Mouse (Mus musculus) bone marrow, adult 2 months (tissue): Measurements from ENCODE around the gene Zbtb49.

Source experiments
- CTCF ChIP-seq: fragments of 200-500 bp; IDR thresholded peaks from 2 replicates; pipeline ENCODE4 v1.5.1; 2011; ENCODE audit warnings: low read length, control low read depth; ENCODE audit not compliant: control insufficient read depth, insufficient read depth
- POLR2A ChIP-seq: fragments of 200-500 bp; IDR thresholded peaks from 2 replicates; pipeline ENCODE4 v1.6.1; 2011; ENCODE audit warnings: low read depth, mild to moderate bottlenecking, control low read depth, low read length, borderline replicate concordance; ENCODE audit not compliant: control insufficient read depth

GRCm38 (mm10) chr5:38199686-38200085, 20.6 kb downstream of the Zbtb49 start:
- TF ChIP-seq CTCF (no peak), POLR2A (no peak)
